Mouse (Mus musculus) CD4-positive, CD25-positive, alpha-beta regulatory T cell, adult 4 months (primary cell): Measurements from ENCODE around the gene Vcl. TPM values are rescaled to one million over a fixed set of nuclear protein-coding genes. Genes with fewer than 3 reads are reported as not detected.

ENCODE experiments used
- ATAC-seq: one replicate; pipeline ENCODE4 v1.8.0; 2017
- polyA plus RNA-seq, 2 experiments: library from polyadenylated mRNA; unstranded; fragments of 100-300 nt; shearing (Covaris generic); gene quantifications; one replicate each; pipeline ENCODE4 v1.2.1; 2017

The Vcl gene
- polyA plus RNA-seq, 2 experiments from 2014 or later, result 1.4 to 2.6 TPM

- ATAC-seq, result no peak
These were observed 16.1 kb downstream of the Vcl start for GRCm38 (mm10) chr14:20945296-20945695.

- no peak for ATAC-seq
These were observed 26.8 kb downstream of the Vcl start for GRCm38 (mm10) chr14:20956021-20956420.

- ATAC-seq, result no peak
These were observed 29.8 kb downstream of the Vcl start for GRCm38 (mm10) chr14:20958971-20959370.

DNA sequence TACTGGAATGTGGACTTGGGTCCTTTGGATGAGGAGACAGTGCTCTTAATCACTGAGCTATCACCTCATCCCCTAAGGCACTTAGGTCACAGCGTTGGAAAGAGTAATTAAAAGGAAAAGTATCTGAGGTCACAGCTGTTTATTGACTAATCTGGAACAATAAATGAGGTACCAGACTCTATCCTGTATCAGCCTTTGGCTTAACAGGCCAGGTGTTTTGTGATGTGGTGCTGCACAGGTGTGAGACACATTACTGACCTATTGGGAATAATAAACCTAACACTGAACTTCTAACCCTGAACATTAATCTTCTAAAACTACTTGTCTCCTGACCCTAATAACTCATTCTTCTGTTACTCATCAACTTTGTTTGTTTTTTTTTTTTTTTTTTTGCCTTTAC lies 33.3 kb downstream of the Vcl start:
- ATAC-seq, result no peak

DNA sequence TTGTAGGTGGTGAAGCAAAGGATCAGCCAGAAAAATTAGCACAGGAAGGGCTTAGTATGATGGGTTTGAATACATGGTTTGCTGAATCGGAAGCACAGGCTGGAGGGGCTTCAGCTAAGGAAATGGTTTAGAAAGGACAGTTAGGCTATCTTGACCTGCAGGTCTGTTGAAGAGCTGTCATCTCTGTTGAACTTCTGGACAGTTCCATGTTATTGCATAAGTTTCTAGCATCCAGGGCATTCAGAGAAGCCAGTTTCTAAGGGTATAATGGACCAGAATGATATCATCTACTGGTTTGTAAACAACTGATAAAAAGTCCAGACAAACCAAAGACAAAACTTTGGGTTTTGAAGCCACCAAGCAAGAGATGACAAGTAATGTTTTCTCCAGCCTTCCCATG lies 33.7 kb downstream of the Vcl start:
- ATAC-seq, result no peak

- ATAC-seq, result peak; percentile 66
These were observed 34.7 kb downstream of the Vcl start for GRCm38 (mm10) chr14:20963863-20964262.

DNA sequence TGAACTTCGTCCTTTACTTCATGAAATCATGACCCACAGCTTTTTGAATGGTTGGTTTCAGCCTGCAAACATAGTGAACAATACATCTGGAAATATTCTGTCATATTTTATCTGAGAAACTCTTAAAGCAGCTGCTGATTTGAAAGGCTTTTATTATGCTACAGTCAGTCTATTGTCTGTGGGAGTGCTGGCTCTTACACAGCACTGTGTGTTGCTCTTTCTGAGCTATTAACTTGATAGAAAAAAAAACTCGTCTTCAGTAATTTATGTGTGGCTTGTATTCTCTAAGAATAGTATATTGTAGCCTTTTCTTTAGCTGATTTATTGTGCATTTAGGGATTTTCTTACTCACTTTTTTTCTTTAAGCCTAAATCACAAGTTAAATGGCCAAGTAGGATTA lies 35.1 kb downstream of the Vcl start:
- ATAC-seq, result no peak

DNA sequence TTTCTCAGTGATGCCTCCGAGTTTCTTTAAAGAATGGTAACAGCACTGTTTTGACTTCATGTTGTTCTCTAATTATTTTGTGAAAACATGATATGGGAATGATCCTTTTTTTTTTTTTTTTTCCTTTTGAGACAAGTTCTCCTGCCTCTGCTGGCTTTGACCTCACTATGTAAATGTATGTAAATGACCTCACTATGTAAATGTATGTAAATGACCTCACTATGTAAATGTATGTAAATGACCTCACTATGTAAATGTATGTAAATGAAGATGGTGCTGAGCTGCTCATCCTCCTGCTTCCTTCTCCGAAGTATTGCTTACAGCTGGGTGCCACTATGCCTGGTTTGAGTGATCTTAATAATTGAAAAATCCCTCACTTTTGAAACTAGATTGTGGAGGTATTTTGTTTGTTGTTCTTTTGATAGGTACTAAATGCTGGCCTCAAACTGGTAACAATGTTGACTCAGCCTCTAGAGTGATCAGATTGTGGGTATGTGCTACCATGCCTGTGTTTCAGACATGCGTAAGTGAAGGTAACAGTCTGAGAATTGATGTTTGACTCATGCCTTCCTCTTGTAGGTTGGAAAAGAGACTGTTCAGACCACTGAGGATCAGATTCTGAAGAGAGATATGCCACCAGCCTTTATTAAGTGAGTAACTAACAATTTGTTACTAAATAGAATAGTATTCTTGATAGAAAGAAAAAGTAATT lies 37.9 kb downstream of the Vcl start:
- no peak for ATAC-seq

DNA sequence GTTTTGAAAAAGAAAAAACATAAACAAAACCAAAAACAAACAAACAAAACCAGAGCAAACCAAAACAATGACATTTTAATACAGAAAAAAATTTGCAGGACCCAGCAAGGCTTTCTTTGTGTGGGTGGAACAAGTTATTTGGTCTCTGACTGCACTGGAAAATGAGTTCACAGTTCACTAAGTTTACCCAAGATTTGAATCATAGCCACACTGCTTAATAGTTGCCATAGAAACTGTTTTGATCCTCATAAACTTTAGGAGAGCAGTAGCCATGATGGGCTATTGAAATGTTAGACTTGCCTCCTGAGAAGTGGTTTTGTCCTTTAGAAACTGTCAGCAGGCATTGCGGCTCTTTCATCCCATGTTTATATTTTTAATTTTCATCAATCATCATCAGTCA lies 39.9 kb downstream of the Vcl start:
- ATAC-seq, result no peak

GRCm38 (mm10) chr14:20970389-20970788 lies 41.2 kb downstream of the Vcl start:
- no peak for ATAC-seq

DNA sequence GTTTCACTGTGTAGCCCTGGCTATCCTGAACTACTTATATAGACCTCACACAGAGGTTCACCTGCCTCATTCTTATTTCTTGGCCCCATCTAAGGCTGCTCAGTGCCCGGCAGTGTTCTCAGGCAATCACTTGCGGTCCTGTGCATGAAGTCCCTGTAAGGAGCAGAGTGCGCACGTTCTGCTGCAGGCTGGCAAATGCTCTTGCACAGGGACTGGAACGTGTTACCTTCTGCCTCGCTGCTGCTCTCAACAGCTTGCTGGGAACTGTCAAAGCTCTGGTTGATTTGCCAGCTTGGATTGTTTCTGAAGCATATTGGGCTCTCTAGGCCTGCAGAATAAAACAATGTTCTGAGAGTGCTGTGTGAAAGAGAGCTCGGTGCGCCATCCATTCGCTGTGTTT lies 41.7 kb downstream of the Vcl start:
- ATAC-seq, result no peak

DNA sequence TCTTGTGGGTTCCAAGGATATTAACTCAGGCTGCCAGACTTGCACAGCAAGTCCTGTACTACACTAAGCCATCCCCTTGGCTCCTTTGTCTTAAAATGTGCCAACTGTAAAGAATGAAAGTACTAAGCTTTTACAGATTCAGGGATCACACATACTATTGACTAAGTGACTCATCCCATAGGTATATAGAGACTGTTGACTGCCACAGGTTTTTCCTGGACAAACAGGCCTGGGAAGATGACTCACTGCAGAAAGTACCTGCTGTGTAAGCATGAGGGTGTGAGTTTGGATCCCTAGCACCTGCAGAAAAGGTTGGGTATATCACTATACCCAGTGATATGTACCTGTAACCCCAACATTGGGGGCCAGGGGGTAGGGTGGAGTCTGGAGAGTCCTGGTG lies 44.6 kb downstream of the Vcl start:
- no peak for ATAC-seq

- ATAC-seq, result no peak
These were observed 47.5 kb downstream of the Vcl start for GRCm38 (mm10) chr14:20976741-20977140.

GRCm38 (mm10) chr14:20977726-20978125 lies 48.5 kb downstream of the Vcl start:
- ATAC-seq, result no peak

- ATAC-seq, result no peak
These were observed 54.6 kb downstream of the Vcl start for GRCm38 (mm10) chr14:20983832-20984231.

DNA sequence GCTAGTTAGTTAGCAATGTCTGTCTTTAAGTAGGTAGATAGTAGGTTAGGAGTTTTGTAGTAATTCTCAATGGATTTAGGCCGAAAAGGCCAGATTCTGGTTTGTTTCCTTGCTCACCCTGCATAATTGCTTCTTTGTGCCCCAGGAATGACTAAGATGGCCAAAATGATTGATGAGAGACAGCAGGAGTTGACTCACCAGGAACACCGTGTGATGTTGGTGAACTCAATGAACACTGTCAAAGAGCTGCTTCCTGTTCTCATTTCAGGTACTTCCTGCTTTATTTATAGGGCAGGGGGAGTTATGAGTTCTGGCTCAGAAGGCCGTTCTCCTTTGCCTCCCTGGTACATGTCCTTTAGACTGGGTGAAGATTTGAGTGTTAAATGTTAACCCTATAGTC lies 56.3 kb downstream of the Vcl start:
- ATAC-seq, result no peak

DNA sequence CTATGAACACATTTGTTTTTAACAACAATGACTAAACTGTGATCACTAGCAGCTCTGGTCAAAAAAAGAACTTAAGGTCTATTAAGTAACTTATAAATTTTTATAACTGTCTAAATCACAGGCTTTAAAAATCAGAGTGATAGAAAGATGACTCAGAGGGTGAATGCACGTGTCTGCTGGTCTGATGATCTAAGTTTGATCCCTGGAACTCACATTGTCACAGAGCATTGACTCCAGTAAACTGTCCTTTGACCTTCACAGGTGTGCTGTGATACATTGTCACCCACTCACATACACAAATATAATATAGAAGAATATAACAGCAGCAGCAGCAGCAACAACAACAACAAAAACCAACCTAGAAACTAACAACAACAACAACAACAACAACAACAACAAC lies 62.3 kb downstream of the Vcl start:
- no peak for ATAC-seq

DNA sequence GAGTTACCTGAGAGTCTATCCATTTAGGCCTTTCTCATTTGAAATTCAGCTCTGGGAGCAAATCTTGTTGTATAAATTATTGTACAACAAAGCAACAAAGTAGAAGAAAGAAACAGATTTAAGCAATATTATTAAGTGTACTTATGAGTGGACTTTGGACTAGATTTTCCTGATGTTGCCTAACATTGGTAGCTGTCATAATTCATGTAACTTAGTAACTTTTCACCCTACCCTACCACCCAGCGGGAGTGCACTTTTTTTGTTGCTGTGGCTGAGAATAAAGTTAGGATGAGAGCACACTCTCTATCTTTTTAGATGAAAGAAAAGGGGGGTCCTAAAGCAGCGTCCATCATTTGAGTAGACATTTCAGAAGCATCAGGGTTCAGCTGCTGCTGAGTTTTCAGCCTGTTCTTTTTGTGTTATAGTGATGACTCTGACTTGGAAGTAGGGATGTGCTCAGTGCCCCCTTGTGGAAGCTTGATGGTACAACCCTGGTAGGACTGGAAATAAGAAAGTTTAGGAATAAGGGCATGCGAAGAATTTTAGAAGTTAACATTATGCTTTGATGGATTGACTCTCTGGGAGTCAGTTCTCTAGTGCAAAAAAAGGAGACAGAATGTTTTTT lies 64.0 kb downstream of the Vcl start:
- peak; percentile 58 for ATAC-seq

- ATAC-seq, result no peak
These were observed 65.3 kb downstream of the Vcl start for GRCm38 (mm10) chr14:20994475-20994874.

GRCm38 (mm10) chr14:20995497-20995896 lies 66.3 kb downstream of the Vcl start:
- no peak for ATAC-seq

DNA sequence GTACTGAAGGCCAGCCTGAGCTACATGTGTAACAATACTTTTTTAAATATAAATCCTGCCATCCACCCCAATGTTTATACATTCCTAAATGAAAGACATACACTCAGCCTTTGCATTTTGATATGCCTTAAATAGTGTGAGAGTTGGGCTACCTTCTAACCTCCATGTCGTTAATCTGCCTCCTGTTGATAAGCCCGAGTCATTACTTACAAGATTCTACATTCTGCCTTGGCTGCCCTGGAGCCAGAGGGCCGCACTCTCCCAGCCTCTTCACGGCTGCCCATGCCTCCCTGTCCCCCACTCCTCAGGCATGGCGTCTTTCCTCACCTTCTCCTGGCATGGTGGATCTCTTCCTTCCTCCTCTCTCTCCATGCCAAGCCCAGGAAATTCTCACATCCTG lies 67.2 kb downstream of the Vcl start:
- ATAC-seq, result no peak

- no peak for ATAC-seq
These were observed 68.3 kb downstream of the Vcl start for GRCm38 (mm10) chr14:20997548-20997947.

DNA sequence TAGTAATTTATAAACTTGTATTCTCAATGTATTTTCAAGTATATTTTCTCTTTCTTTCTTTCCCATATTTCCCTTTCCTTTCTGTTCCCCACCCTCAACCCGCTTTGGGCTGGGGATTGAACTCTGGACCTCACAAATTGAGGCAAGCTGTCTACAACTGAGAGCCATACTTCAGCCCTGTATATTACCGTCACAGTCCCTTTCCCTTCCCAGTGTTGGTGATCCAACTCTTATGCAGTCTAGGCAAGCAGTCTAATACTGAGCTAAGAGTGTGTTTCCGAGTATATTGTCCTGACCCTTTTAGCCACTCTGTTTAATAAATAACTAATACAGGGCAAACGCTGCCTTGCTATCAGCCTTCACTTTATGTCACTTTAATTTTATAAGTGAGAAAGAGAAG lies 70.4 kb downstream of the Vcl start:
- no peak for ATAC-seq

- no peak for ATAC-seq
These were observed 84.7 kb downstream of the Vcl start for GRCm38 (mm10) chr14:21013800-21014334.
